Mouse (Mus musculus): ENCODE measurements around the gene Srebf2.

Srebf2 gene

GRCm38 (mm10) chr15:82207105-82207459 lies 60.1 kb downstream of the Srebf2 start:
- in situ Hi-C loops (cut with MboI), result no loop called here

GRCm38 (mm10) chr15:82207504-82208219 lies 60.7 kb downstream of the Srebf2 start:
- in situ Hi-C loops (cut with MboI), result no loop called here

DNA sequence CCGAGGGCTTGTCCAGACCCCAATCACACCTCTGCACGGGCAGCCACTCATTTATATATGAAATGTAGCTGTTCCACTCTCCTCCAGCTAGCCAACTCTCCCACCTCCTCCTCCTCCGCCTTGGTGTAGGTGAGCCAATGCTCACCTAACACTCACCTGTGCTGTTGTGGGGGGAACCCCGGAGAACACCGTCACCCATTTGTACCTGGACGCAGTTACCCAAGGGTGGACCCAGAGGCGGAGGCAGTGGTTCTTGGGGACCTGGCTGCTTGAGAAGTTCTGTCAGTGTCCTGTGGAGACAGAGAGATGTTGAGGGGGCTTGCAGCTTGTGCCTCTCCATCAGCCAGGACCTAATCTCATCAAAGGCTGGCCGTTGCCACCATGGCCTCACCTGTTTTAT lies 61.3 kb downstream of the Srebf2 start:
- in situ Hi-C loops (cut with MboI), result no loop called here

- in situ Hi-C loops (cut with MboI), result no loop called here
These were observed 62.5 kb downstream of the Srebf2 start for GRCm38 (mm10) chr15:82209295-82210050.

DNA sequence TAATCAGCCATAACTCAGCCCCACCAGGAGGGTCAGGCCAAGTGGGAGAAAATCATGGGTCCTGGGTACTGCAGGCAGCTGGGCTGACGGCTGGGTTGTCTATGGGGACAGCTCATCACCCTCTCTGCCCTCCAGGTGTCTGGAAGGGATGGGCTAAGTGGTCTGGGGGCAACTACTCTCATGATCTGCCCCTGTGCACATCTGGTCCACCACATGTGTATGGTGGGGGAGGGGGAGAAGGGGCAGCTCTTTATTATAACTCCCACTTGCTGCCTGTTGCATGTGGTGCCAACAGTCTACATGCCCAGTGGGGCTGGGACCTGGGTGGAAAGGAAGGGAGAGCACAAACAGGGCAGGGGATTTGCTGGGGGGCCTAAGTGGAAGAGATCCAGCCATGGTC lies 63.8 kb downstream of the Srebf2 start:
- in situ Hi-C loops (cut with MboI), result no loop called here

DNA sequence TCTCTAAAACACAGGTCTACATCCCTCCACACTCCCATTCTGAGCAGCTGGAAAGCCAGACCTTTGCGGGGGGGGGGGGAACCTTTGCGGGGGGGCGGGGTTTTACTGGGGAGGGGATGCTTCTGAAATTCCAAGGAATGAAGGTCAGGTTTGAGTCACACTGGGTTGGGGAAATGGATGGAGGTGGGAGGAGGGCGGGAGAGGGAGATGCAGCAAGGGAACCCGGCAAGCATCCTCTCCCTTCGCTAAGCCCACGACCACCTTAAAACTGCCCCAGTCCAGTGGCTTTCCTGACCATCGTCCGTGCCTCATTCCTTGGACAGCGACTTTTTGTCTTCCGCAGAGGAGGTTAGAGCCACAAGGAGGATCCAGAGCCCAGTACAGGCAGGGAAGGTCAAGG lies 64.3 kb downstream of the Srebf2 start:
- in situ Hi-C loops (cut with MboI), result no loop called here

DNA sequence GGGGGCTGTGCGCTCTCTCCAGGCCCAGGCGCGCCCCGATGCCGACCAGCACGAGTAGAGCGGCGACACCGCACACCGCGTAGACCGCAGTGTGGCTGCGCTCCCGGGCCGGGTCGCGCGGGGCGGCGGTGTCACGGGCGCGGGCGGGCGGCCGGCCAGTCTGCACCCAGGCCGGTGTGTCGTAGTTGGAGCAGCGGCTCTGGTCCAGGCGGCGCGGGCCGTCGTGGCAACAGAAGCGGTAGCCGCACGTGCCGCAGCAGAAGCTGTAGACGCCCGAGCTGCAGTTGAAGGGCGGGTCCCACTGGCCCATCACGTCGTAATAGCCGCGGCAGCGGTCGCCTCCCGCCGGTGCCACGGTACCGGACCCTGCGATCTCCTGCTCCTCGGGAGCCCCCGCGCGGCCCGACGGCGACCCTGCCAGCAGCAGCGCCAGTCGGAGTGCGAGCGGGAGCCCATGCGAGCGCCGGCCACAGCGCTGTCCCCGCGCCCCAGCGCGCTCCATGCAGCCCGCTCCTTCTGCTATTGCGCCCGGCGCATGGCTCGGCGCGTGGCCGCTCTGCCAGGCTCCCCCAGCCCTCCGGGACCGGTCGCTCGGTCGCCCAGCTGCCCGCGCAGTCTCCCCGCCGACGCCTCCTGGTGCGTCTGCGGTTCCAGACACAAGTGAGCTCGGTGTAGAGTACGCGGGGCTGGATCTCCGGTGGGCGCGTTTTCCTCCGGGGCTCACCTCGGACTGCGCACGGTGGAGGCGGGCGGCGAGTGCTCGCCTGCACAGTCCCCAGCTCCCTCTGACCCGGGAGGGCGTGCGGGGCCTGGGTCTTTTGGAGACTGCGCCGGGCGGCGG lies 65.2 kb downstream of the Srebf2 start:
- in situ Hi-C loops (cut with MboI), result no loop called here

DNA sequence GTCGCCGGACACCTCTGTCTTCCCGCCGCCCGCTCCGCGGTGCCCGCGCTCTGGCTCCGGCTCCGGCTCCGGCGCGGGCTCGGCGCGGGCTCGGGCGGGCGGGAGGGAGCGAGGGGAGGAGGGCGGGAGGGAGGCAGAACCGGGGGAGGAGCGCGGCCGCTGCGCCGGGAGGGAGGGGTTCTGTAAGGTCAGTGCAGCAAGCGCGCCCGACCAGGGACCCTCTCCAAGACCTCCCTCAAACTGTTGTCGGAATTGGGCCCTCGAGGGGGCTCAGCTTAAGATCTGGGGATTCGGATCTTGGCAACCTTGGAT lies 65.7 kb downstream of the Srebf2 start, which contains the start of gene Shisa8:
Gene Shisa8 (minus strand): TSS at position 64 of the 312 bp plus-strand sequence.
- in situ Hi-C loops (cut with MboI), result no loop called here

GRCm38 (mm10) chr15:82213222-82213621 lies 66.2 kb downstream of the Srebf2 start:
- in situ Hi-C loops (cut with MboI), result no loop called here

DNA sequence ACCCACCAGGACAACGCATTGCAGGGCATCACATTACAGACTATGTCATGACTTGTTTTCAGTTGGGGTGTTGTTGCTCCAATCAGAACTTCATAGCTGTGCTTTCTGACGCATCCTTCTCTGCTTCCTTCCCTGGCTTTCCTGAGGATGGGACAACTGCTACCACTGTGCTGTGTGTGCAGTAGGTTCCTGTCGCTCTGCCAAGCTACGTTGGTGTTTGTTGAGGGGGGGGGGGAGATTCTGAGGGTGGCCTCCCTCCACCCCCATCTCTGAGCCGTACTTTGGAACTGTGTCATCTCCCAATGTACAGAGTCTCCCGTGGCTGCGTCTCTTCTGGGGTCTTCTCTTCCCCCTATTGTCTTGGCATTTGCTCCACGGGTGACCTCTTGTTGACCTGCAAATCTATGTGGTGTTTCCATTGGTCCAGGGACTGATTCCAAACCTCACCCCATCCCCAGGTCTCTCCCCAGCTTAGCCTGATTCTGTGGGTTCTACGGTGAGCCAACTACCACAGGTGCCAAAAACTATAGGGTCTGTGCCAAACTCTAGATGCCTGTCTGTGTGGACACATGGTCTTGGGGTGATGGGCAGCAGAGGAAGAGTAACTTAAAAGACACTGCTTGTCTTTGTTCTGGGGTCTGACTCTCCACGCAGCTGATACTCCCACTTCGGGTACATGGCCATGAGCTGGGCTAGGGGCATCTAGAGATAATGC lies 68.5 kb downstream of the Srebf2 start:
- in situ Hi-C loops (cut with MboI), result no loop called here

DNA sequence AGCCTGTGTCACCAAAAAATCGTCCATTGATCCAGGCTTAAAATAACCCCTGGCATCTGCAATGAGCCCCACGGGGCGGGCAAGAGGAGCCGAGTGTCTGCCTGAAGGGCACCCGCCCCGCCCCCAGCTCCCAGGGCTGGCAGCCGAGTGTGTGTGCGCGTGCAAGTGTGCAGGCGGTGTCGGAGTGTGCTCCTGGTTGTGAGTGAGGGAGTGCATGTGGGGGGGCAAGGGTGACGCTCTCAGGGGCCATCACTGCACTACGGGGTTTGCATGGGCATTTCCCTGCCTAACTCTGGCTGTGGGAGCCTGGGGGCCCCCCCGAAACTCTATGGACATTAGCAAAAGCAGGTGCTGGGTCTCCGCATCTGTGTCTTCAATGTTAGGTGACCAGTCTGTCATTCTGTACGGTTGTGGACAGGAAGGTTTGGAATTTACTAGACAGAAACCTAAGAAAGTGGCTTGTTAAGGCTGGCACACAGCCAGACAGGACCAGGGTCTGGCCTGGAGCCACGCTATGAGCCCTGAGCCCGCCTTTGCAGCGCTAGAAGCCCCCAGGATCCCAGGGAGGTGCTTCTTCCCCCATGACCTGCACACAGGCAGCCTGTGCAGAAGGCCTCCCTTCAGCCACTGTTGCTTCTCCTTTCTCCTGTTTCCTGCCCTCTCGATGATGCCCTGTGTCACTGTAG lies 69.3 kb downstream of the Srebf2 start:
- in situ Hi-C loops (cut with MboI), result no loop called here

DNA sequence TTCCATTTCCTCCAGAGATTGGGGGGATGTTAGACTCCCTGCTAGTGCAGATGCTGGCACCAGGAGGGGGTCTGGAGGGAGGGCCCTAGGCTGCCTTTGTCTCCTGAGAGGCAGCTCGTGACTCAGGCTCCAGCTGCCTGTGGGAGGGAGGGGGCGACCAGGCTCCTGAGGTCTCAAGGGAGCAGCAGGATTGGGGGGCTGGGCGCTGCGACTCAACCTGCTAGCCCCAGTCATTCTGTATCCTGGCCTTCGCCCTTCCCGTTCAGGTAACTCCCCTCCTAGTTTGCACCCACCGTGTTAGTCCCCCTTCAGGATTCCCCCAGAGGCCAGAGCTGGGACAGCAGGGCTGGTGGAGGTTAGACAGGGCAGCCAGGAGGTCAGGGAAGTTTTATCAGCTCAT lies 70.1 kb downstream of the Srebf2 start:
- in situ Hi-C loops (cut with MboI), result no loop called here

DNA sequence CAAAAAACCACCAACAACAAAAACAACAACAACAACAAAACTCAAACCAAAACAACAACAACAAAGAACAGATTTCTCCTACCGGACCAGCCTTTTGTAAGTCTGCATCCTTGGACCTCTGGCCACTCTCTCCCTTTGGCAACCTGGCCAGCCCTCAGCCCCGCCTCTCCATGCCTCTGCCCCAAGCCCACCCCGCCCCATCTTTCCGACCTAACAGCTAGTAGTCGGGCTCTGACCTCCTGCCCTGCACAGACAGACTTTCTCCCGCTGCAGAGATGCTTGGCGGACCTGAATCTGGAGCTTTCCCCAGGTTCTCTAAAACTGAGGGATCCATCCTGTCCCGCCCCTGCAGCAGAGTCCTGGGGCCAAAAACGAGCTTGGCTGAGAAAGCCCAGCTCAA lies 71.0 kb downstream of the Srebf2 start:
- in situ Hi-C loops (cut with MboI), result no loop called here

DNA sequence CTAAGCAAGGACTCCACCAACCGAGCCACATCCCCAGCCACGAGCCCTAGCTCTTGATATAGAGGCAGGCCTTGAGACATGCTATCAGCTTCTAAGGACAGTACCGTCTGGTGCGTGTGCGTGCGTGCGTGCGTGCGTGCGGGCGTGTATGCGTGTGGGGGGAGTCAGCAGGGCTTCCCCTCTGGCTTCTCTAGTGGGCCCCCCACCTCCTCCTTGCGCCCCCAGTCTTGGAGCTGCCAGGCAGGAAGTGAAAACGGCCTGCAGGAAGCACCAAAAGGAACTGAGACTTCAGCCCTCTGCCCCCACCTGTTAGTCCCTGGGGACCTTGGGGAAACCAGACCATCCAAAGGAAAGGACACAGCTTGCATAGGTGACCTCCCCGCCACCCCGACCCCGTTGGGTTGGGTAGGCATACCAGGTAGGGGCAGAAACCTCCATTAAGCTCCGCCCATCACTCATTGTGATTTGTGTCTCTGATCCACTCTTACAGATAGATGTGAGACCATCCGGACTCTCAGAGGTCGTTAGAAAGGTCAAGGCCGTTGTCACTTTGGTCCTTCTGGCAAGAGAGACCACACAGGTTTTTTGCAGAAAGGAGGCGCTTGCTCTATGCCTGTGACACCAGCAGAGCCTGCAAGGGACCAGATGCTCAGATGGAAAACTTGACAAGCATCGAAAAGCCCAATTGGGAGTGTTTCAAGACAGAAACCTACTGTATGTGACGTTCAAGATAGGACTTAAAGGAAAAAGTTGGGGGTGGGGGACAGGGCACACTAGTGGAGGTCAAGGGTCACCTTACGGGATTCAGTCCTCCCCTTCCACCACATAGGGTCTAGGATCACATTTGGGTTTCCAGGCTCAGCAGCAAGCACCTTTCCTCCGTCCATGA lies 72.0 kb downstream of the Srebf2 start:
- in situ Hi-C loops (cut with MboI), result no loop called here

- in situ Hi-C loops (cut with MboI), result no loop called here
These were observed 73.2 kb downstream of the Srebf2 start for GRCm38 (mm10) chr15:82220003-82220675.

DNA sequence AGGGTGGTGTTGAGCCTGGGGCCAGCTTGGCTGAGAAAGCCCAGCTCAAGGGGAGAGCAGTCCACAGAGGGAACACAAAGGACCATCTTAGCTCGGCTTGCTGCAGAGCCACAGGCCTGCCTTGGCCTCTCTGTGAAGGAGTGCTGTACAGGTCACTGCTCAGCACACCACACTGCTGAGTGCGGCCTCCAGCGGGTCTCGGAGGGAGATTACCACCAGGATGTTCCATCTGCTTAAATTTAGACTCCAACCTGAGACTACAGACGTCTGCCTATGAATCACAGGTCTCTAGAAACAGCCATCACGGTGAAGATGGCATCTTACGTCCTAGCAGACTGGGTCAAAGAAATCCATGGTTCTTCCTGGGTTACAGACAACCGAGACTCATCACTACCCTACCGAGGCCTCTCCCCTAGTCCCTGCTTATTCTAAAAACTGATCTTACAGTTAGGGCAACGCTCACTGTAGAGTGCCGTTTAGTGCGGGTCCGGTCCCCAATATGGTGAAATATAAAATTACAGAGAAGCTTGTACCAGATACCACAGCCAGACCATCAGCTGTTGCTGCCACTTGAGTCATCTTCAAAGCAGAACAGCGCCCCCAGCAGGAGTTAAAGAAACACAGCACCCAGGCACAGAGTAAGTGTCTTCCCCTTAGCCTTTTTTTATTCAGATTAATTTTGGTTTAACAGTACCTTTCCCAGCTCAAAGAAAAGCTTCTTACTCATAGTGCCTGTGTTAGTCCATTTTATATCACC lies 74.3 kb downstream of the Srebf2 start:
- in situ Hi-C loops (cut with MboI), result no loop called here

GRCm38 (mm10) chr15:82223251-82223650 lies 76.3 kb downstream of the Srebf2 start:
- in situ Hi-C loops (cut with MboI), result no loop called here

GRCm38 (mm10) chr15:82223657-82224601 lies 76.9 kb downstream of the Srebf2 start, which contains the start of gene Tnfrsf13c:
Gene Tnfrsf13c, minus strand, starts transcription at chr15:82224369.
- in situ Hi-C loops (cut with MboI), result no loop called here
